Mouse (Mus musculus): ENCODE measurements around the gene Pde4d. TPM values are rescaled to one million over a fixed set of nuclear protein-coding genes. Genes with fewer than 3 reads are reported as not detected.

Gene Pde4d
- polyA plus RNA-seq, 1 experiment: not detected

DNA sequence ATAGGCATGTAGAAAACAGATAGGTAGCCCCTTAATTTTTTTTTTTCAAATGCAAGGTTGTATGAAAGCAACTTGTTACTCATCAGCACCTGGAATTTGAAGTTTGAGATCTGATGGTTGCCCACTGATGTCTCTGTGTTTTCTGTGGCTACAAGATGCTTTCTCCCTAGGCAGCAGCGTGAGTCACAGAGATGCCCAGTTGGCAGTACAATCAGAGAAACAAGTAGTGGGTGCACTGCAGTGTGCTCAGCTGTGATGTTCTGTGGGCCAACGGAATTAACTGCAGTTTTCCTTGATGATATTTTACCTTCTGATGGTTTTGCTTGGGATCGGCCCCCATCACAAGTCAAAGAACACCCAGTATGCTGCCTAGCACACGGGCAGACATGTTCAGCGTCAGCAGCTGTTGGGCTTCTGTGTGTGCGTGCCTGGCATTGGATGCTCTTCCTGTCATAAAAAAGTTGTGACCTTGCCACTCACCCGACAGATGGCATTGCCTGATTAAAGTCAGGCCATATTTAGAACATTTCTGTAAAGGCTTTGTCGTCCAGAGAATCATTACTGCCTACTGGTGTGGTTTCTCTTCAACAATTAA, 939.0 kb downstream of the Pde4d start:
- WGBS: 61% methylated on average over 8 of the region's 8 CpGs
- Histone ChIP-seq H3K27ac (ENCODE audit: insufficient read depth, low read depth, low read length) (no peak overlapping the region), H3K4me1 (ENCODE audit: control insufficient read depth, insufficient read depth, low read length) (peaks cover 3% of the 10 kb centered on the region; the same call in 1 of the 2 replicates), H3K4me3 (ENCODE audit: insufficient read depth, low read depth, low read length) (no peak overlapping the region)
- TF ChIP-seq POLR2A (IDR thresholded peaks at IDR 0.05; ENCODE audit: insufficient read depth, low read depth, low read length) (no peak), CTCF (IDR thresholded peaks at IDR 0.05; ENCODE audit: insufficient read depth, low read depth, low read length) (no peak)

DNA sequence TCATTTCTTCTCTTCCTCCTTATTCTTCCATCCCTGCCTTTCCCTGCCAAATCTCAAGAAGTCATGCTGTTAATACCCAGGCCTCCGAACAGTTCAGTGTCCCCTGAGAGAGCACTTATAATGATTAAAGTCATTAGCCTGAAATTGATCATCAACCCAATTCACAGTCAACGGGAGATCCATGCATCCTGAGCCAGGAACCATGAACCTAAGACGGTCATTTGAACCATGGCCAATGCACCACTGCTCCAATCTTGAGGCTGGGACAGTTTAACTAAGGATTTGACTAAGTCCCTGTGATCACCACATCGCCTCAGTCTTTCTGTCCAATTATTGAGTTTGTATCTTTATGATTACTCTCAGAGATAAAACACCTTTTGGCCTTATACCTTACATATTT, 952.6 kb downstream of the Pde4d start:
- H3K4me1 ChIP-seq (ENCODE audit: control insufficient read depth, insufficient read depth, low read length): no peaks in the 10 kb centered on the region
- no peak for TF ChIP-seq POLR2A (IDR thresholded peaks at IDR 0.05; ENCODE audit: insufficient read depth, low read depth, low read length)
- H3K4me3 ChIP-seq (ENCODE audit: insufficient read depth, low read depth, low read length): no peak overlapping the region
- no peak overlapping the region for H3K27ac ChIP-seq (ENCODE audit: insufficient read depth, low read depth, low read length)
- WGBS: 80% methylated on average over 4 of the region's 4 CpGs

DNA sequence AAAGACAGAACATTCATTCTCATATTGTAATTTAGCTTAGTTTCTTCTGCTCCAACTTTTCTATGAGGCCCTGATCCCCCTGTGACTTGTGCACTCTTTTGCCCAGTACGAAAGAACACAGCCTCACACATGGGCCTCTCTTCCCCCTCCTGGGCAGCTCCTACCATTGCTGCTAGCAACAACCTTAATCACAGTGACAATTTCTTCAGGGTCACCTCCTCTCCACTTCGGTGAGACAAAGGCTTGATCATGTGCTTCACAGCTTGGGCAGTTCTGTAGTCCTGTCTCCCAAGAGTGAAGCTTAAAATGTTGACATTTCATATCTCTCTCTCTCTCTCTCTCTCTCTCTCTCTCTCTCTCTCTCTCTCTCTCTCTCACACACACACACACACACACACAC, 953.2 kb downstream of the Pde4d start:
- Histone ChIP-seq H3K4me3 (ENCODE audit: insufficient read depth, low read depth, low read length) (no peak overlapping the region), H3K4me1 (ENCODE audit: control insufficient read depth, insufficient read depth, low read length) (no peaks in the 10 kb centered on the region), H3K27ac (ENCODE audit: insufficient read depth, low read depth, low read length) (no peak overlapping the region)
- 58% methylated on average over 2 of the region's 2 CpGs for WGBS
- TF ChIP-seq CTCF (IDR thresholded peaks at IDR 0.05; ENCODE audit: insufficient read depth, low read depth, low read length) (no peak), POLR2A (IDR thresholded peaks at IDR 0.05; ENCODE audit: insufficient read depth, low read depth, low read length) (no peak)

DNA sequence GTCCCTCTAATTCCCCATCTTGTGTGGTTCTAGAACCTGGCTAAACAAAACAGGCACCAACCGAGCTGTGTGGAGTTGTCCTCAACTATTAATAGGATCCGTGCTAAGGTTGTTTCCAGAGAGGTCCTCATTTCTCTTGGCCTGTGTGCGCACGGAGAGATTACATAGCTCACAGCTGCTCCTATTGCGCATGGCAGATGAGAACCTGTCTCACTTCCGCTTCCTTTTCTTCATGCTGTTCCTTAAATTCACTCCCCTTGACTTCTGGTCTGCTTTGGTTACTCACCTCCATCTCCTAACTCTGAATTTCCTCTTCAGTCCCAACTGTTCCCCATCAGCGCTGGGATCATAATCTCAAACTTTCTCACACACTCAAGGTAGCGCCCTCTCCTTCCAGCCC, 956.6 kb downstream of the Pde4d start:
- Histone ChIP-seq H3K4me1 (ENCODE audit: control insufficient read depth, insufficient read depth, low read length) (no peaks in the 10 kb centered on the region), H3K4me3 (ENCODE audit: insufficient read depth, low read depth, low read length) (no peak overlapping the region), H3K27ac (ENCODE audit: insufficient read depth, low read depth, low read length) (no peak overlapping the region)
- WGBS: 94% methylated on average over 8 of the region's 8 CpGs
- no peak for TF ChIP-seq CTCF (IDR thresholded peaks at IDR 0.05; ENCODE audit: insufficient read depth, low read depth, low read length)
- TF ChIP-seq POLR2A (IDR thresholded peaks at IDR 0.05; ENCODE audit: insufficient read depth, low read depth, low read length): no peak

DNA sequence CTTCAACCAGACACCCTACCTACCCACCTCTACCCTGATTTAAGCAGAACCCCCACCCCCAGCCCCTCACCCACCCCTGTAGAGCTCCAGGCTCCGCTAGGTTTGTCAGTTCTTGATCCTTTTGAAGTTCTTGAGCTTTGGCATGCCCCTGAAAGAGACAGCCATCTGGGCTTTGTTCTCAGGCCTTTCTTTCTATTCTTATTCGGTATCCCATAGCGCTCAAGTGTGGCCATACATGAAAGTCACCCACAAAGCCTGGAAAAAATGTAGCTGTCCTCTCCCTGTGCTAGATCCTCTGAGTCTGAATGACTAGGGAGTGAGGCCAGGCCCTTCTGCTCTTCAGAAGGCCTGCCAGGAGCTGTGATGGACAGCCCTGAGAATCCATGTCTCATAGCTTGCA, 957.6 kb downstream of the Pde4d start:
- H3K4me1 ChIP-seq (ENCODE audit: control insufficient read depth, insufficient read depth, low read length): no peaks in the 10 kb centered on the region
- TF ChIP-seq CTCF (IDR thresholded peaks at IDR 0.05; ENCODE audit: insufficient read depth, low read depth, low read length) (no peak), POLR2A (IDR thresholded peaks at IDR 0.05; ENCODE audit: insufficient read depth, low read depth, low read length) (no peak)
- WGBS: 73% methylated on average over 3 of the region's 3 CpGs
- H3K27ac ChIP-seq (ENCODE audit: insufficient read depth, low read depth, low read length): no peak overlapping the region
- H3K4me3 ChIP-seq (ENCODE audit: insufficient read depth, low read depth, low read length): no peak overlapping the region

DNA sequence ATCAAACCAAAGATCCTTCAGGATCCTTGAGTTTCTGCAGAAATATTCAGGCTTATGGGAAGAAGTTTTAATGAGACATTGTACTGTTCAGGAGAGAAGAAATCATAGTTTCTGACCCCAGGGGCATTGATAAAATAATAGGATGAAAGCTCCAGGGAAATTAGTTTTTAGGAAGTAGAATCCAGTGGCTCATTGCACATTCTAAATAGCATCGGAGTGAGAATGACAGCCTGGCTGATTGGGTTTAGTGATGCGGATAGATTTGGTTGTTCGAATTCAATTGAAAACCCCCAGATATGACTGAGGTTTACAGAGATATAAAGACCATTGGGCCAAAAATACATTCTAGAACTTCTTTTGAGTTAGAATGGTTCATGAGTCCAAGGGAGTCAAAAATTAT, 970.7 kb downstream of the Pde4d start:
- no peaks in the 10 kb centered on the region for H3K4me1 ChIP-seq (ENCODE audit: control insufficient read depth, insufficient read depth, low read length)
- H3K27ac ChIP-seq (ENCODE audit: insufficient read depth, low read depth, low read length): no peak overlapping the region
- H3K4me3 ChIP-seq (ENCODE audit: insufficient read depth, low read depth, low read length): no peak overlapping the region
- 64% methylated on average over 3 of the region's 3 CpGs for WGBS
- no peak for TF ChIP-seq POLR2A (IDR thresholded peaks at IDR 0.05; ENCODE audit: insufficient read depth, low read depth, low read length)
- no peak for TF ChIP-seq CTCF (IDR thresholded peaks at IDR 0.05; ENCODE audit: insufficient read depth, low read depth, low read length)

DNA sequence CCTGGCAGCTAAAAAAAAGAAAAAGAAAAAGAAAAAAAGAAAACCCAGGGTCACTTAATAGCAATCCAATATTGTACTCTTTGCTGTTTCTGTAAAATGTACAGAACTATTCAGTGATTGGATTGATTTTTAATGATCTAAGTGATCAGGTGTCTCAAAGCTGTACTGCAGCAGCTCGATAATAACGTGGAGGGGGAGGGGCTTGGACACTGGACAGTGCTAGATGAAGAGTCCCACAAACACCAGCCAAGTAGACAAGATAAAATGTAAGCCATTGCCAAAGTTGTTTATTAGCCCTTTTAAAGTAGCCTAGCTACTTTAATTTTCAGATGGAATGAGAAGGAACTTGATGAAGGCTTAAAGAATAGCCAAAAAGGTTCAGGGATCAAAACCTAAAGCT, 975.2 kb downstream of the Pde4d start:
- H3K27ac ChIP-seq (ENCODE audit: insufficient read depth, low read depth, low read length): no peak overlapping the region
- TF ChIP-seq CTCF (IDR thresholded peaks at IDR 0.05; ENCODE audit: insufficient read depth, low read depth, low read length): no peak
- TF ChIP-seq POLR2A (IDR thresholded peaks at IDR 0.05; ENCODE audit: insufficient read depth, low read depth, low read length): no peak
- peaks cover 5% of the 10 kb centered on the region for H3K4me1 ChIP-seq (ENCODE audit: control insufficient read depth, insufficient read depth, low read length)
- WGBS: 61% methylated on average over 2 of the region's 2 CpGs
- H3K4me3 ChIP-seq (ENCODE audit: insufficient read depth, low read depth, low read length): no peak overlapping the region

DNA sequence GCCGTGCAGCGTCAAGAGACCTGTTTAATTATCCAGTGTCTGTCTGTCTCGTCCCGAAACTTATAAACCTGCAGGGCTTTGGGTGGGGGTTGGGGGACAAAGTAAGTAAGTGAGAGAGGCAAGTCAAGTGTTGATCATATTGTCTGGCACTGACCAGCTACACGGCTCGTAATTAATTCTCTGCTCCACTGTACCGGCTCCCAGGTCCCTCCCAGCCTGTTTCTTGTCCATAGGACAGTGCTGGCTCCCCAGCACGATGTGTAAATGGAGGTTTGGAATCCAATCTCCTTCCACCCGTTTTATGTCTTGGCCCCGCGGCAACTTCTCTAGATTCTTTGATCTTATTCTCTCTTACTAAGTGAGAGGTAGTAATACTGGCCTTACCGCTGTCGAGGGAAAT, 975.8 kb downstream of the Pde4d start:
- peaks cover 5% of the 10 kb centered on the region for H3K4me1 ChIP-seq (ENCODE audit: control insufficient read depth, insufficient read depth, low read length)
- TF ChIP-seq POLR2A (IDR thresholded peaks at IDR 0.05; ENCODE audit: insufficient read depth, low read depth, low read length): no peak
- no peak for TF ChIP-seq CTCF (IDR thresholded peaks at IDR 0.05; ENCODE audit: insufficient read depth, low read depth, low read length)
- no peak overlapping the region for H3K4me3 ChIP-seq (ENCODE audit: insufficient read depth, low read depth, low read length)
- 82% methylated on average over 13 of the region's 13 CpGs for WGBS
- H3K27ac ChIP-seq (ENCODE audit: insufficient read depth, low read depth, low read length): no peak overlapping the region

DNA sequence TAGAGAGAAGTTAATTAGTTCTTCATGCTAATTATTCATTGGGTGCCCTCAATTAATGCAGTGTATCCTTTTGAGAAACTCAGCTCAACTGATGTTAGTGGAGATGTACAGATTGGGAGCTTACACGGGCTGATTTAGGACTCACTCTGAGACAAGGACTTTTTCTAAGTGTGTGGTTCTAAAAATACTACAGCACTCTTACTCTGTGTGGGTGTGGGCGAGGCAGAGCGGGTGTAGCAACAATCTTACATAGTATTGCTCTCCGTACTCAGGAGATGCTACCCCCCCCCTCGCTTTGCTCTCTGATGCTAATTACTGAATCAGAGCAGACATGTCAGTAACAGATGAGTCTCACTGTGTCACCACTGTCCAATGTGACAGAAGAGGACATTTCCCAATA, 976.3 kb downstream of the Pde4d start:
- Histone ChIP-seq H3K4me3 (ENCODE audit: insufficient read depth, low read depth, low read length) (no peak overlapping the region), H3K4me1 (ENCODE audit: control insufficient read depth, insufficient read depth, low read length) (peaks cover 5% of the 10 kb centered on the region), H3K27ac (ENCODE audit: insufficient read depth, low read depth, low read length) (no peak overlapping the region)
- TF ChIP-seq POLR2A (IDR thresholded peaks at IDR 0.05; ENCODE audit: insufficient read depth, low read depth, low read length) (no peak), CTCF (IDR thresholded peaks at IDR 0.05; ENCODE audit: insufficient read depth, low read depth, low read length) (no peak)
- WGBS: 32% methylated on average over 5 of the region's 5 CpGs

DNA sequence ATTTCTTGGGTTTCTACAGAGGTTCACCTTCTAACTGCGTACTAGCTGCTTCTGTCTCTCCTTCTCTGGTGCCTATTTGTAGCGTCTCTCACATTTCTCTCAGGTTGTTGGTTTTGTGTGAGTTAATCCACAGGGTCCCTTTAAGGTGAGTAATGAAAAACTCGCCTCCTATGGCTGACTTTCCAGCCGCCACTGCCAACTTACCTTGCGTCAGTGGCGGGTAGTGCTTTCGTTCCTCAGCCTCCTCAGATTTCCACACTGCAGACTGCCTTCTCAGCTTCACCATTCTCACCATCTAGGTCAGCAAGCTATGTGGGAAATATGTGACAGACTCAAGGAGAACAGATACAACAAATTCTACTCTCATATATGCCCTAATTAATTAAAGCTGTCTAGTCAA, 977.8 kb downstream of the Pde4d start:
- Histone ChIP-seq H3K27ac (ENCODE audit: insufficient read depth, low read depth, low read length) (no peak overlapping the region), H3K4me3 (ENCODE audit: insufficient read depth, low read depth, low read length) (no peak overlapping the region), H3K4me1 (ENCODE audit: control insufficient read depth, insufficient read depth, low read length) (peaks cover 5% of the 10 kb centered on the region)
- TF ChIP-seq POLR2A (IDR thresholded peaks at IDR 0.05; ENCODE audit: insufficient read depth, low read depth, low read length) (no peak), CTCF (IDR thresholded peaks at IDR 0.05; ENCODE audit: insufficient read depth, low read depth, low read length) (no peak)
- WGBS: 84% methylated on average over 7 of the region's 7 CpGs
